Mouse (Mus musculus) CH12.LX (cell line): ENCODE results near the gene Irf2bp2. TPM values are rescaled to one million over a fixed set of nuclear protein-coding genes. Genes with fewer than 3 reads are reported as not detected.

Experiments used
- DNase-seq: peaks from one replicate; pipeline ENCODE4 v3.0.0-alpha.2; 2013; ENCODE audit errors: extremely low read depth
- H3K27ac ChIP-seq: 2 replicates; pipeline ENCODE4 v1.5.1; 2012; ENCODE audit warnings: low read depth, mild to moderate bottlenecking, control low read depth, moderate library complexity; ENCODE audit not compliant: insufficient read depth
- H3K27me3 ChIP-seq: replicated peaks from 2 replicates; pipeline ENCODE3; 2012; ENCODE audit warnings: inconsistent platforms
- H3K36me3 ChIP-seq, 2 experiments: replicated peaks in 1 of 2; 2 replicates each; pipeline versions ENCODE3 to v1.6.1; 2012; ENCODE audit warnings: inconsistent platforms in 1 of 2, low read length in 1 of 2, mild to moderate bottlenecking in 1 of 2, mixed read lengths in 1 of 2, moderate library complexity in 1 of 2; ENCODE audit not compliant: control insufficient read depth in 1 of 2, insufficient read depth in 1 of 2
- H3K4me1 ChIP-seq, 2 experiments: 2 replicates each; pipeline ENCODE4 v1.6.1; 2012; ENCODE audit warnings: inconsistent platforms in 1 of 2, moderate library complexity in 1 of 2; ENCODE audit not compliant: insufficient read depth in 2 of 2, control insufficient read depth in 1 of 2
- H3K4me2 ChIP-seq: 2 replicates; pipeline ENCODE4 v1.6.1; 2012; ENCODE audit warnings: low read depth, mild to moderate bottlenecking, control low read depth; ENCODE audit not compliant: poor library complexity, insufficient read depth, severe bottlenecking
- H3K4me3 ChIP-seq, 3 experiments: fragments of 150-350 bp in 1 of 3; sonication (generic) in 1 of 3; replicated peaks in 1 of 3; 2 replicates each; pipeline versions ENCODE3 to v1.5.1; 2011 to 2012; ENCODE audit warnings: low read depth in 2 of 3, low read length in 2 of 3, mild to moderate bottlenecking in 2 of 3, moderate library complexity in 2 of 3, control low read depth in 1 of 3, improper control_type of control experiment in 1 of 3, inconsistent platforms in 1 of 3, mixed read lengths in 1 of 3; ENCODE audit not compliant: poor library complexity in 1 of 3
- H3K79me2 ChIP-seq: replicated peaks from 2 replicates; pipeline ENCODE4 v1.6.1; 2012; ENCODE audit warnings: mild to moderate bottlenecking, moderate library complexity; ENCODE audit not compliant: control insufficient read depth, poor library complexity, insufficient read depth, severe bottlenecking; ENCODE audit errors: extremely low read depth
- H3K9ac ChIP-seq: 2 replicates; pipeline ENCODE4 v1.6.1; 2012; ENCODE audit warnings: low read depth, mild to moderate bottlenecking, control low read depth, moderate library complexity; ENCODE audit not compliant: insufficient read depth
- H3K9me3 ChIP-seq: replicated peaks from 2 replicates; pipeline ENCODE3; 2012; ENCODE audit warnings: low read length, inconsistent platforms, mixed read lengths
- BHLHE40 ChIP-seq: IDR thresholded peaks from 2 replicates; pipeline ENCODE4 v1.6.1; 2011; ENCODE audit warnings: mild to moderate bottlenecking, low read depth, low read length, improper control_type of control experiment
- CHD1 ChIP-seq: IDR thresholded peaks from 2 replicates; pipeline ENCODE4 v1.6.1; 2012; ENCODE audit warnings: low read depth, low read length, improper control_type of control experiment, inconsistent platforms
- CHD2 ChIP-seq: IDR thresholded peaks from 2 replicates; pipeline ENCODE4 v1.6.1; 2011; ENCODE audit warnings: low read length, improper control_type of control experiment
- CTCF ChIP-seq, 2 experiments: IDR thresholded peaks in 1 of 2; conservative IDR thresholded peaks in 1 of 2; 2 replicates each; pipeline ENCODE4 v1.5.1; 2011 to 2012; ENCODE audit warnings: low read depth in 2 of 2, low read length in 2 of 2, improper control_type of control experiment in 1 of 2, inconsistent platforms in 1 of 2, mild to moderate bottlenecking in 1 of 2, moderate library complexity in 1 of 2
- E2F4 ChIP-seq: IDR thresholded peaks from 2 replicates; pipeline ENCODE4 v1.6.1; 2011; ENCODE audit warnings: low read depth, low read length, improper control_type of control experiment; ENCODE audit not compliant: insufficient replicate concordance
- ELF1 ChIP-seq: IDR thresholded peaks from 2 replicates; pipeline ENCODE4 v1.6.1; 2014; ENCODE audit warnings: low read depth, mild to moderate bottlenecking, inconsistent platforms, low read length, improper control_type of control experiment
- EP300 ChIP-seq: IDR thresholded peaks from 2 replicates; pipeline ENCODE4 v1.6.1; 2011; ENCODE audit warnings: low read length, improper control_type of control experiment
- ETS1 ChIP-seq: conservative IDR thresholded peaks from 2 replicates; pipeline ENCODE4 v1.6.1; 2012; ENCODE audit warnings: low read depth, mild to moderate bottlenecking, inconsistent platforms, low read length, improper control_type of control experiment, moderate library complexity
- GABPA ChIP-seq: IDR thresholded peaks from 2 replicates; pipeline ENCODE4 v1.6.1; 2012; ENCODE audit warnings: low read depth, low read length, improper control_type of control experiment, inconsistent platforms; ENCODE audit not compliant: insufficient replicate concordance
- HCFC1 ChIP-seq: IDR thresholded peaks from 2 replicates; pipeline ENCODE4 v1.6.1; 2012; ENCODE audit warnings: low read depth, mild to moderate bottlenecking, inconsistent platforms, low read length, improper control_type of control experiment
- IRF4 ChIP-seq: IDR thresholded peaks from 2 replicates; pipeline ENCODE4 v1.6.1; 2014; ENCODE audit warnings: low read depth, mild to moderate bottlenecking, inconsistent platforms, low read length, improper control_type of control experiment
- JUN ChIP-seq: IDR thresholded peaks from 2 replicates; pipeline ENCODE4 v1.6.1; 2011; ENCODE audit warnings: low read depth, mild to moderate bottlenecking, low read length, improper control_type of control experiment, moderate library complexity; ENCODE audit not compliant: insufficient read depth
- JUND ChIP-seq: conservative IDR thresholded peaks from 2 replicates; pipeline ENCODE4 v1.6.1; 2011; ENCODE audit warnings: low read depth, low read length, improper control_type of control experiment
- KAT2A ChIP-seq: IDR thresholded peaks from 2 replicates; pipeline ENCODE4 v1.6.1; 2012; ENCODE audit warnings: low read length, improper control_type of control experiment, inconsistent platforms; ENCODE audit not compliant: insufficient replicate concordance
- MAFK ChIP-seq: IDR thresholded peaks from 2 replicates; pipeline ENCODE4 v1.6.1; 2011; ENCODE audit warnings: low read length, improper control_type of control experiment; ENCODE audit not compliant: insufficient replicate concordance
- MAX ChIP-seq: IDR thresholded peaks from 2 replicates; pipeline ENCODE4 v1.6.1; 2011; ENCODE audit warnings: low read length, improper control_type of control experiment
- MAZ ChIP-seq: IDR thresholded peaks from 2 replicates; pipeline ENCODE4 v1.6.1; 2012; ENCODE audit warnings: low read depth, mild to moderate bottlenecking, inconsistent platforms, low read length, improper control_type of control experiment, moderate library complexity
- MEF2A ChIP-seq: IDR thresholded peaks from 2 replicates; pipeline ENCODE4 v1.6.1; 2014; ENCODE audit warnings: low read depth, mild to moderate bottlenecking, inconsistent platforms, low read length, improper control_type of control experiment, borderline replicate concordance
- MXI1 ChIP-seq: IDR thresholded peaks from 2 replicates; pipeline ENCODE4 v1.6.1; 2011; ENCODE audit warnings: mild to moderate bottlenecking, low read depth, low read length, improper control_type of control experiment
- MYC ChIP-seq: IDR thresholded peaks from 2 replicates; pipeline ENCODE4 v1.6.1; 2011; ENCODE audit warnings: low read depth, mild to moderate bottlenecking, improper control_type of control experiment, low read length
- NELFE ChIP-seq: IDR thresholded peaks from 2 replicates; pipeline ENCODE4 v1.6.1; 2011; ENCODE audit warnings: low read depth, low read length, improper control_type of control experiment
- NRF1 ChIP-seq: IDR thresholded peaks from 2 replicates; pipeline ENCODE4 v1.6.1; 2014; ENCODE audit warnings: low read depth, mild to moderate bottlenecking, inconsistent platforms, low read length, improper control_type of control experiment, moderate library complexity
- PAX5 ChIP-seq: IDR thresholded peaks from 2 replicates; pipeline ENCODE4 v1.6.1; 2012; ENCODE audit warnings: low read length, inconsistent platforms, mixed read lengths
- POLR2A ChIP-seq: IDR thresholded peaks from 2 replicates; pipeline ENCODE4 v1.6.1; 2011; ENCODE audit warnings: low read depth, mild to moderate bottlenecking, improper control_type of control experiment, low read length
- POLR2AphosphoS2 ChIP-seq: IDR thresholded peaks from 2 replicates; pipeline ENCODE4 v1.6.1; 2011; ENCODE audit warnings: low read depth, low read length, improper control_type of control experiment
- RAD21 ChIP-seq: IDR thresholded peaks from 2 replicates; pipeline ENCODE4 v1.6.1; 2011; ENCODE audit warnings: low read depth, mild to moderate bottlenecking, low read length, improper control_type of control experiment, moderate library complexity
- RCOR1 ChIP-seq: conservative IDR thresholded peaks from 2 replicates; pipeline ENCODE4 v1.6.1; 2012; ENCODE audit warnings: low read depth, mild to moderate bottlenecking, inconsistent platforms, low read length, improper control_type of control experiment
- SIN3A ChIP-seq: IDR thresholded peaks from 2 replicates; pipeline ENCODE4 v1.6.1; 2012; ENCODE audit warnings: low read length, improper control_type of control experiment, inconsistent platforms
- SMC3 ChIP-seq: IDR thresholded peaks from 2 replicates; pipeline ENCODE4 v1.6.1; 2011; ENCODE audit warnings: low read depth, low read length, improper control_type of control experiment
- TBP ChIP-seq: conservative IDR thresholded peaks from 2 replicates; pipeline ENCODE4 v1.6.1; 2011; ENCODE audit warnings: low read depth, low read length, improper control_type of control experiment
- TCF12 ChIP-seq: IDR thresholded peaks from 2 replicates; pipeline ENCODE4 v1.6.1; 2014; ENCODE audit warnings: low read depth, mild to moderate bottlenecking, inconsistent platforms, low read length, improper control_type of control experiment
- UBTF ChIP-seq: IDR thresholded peaks from 2 replicates; pipeline ENCODE4 v1.6.1; 2012; ENCODE audit warnings: low read depth, mild to moderate bottlenecking, inconsistent platforms, low read length, improper control_type of control experiment, moderate library complexity
- USF1 ChIP-seq: IDR thresholded peaks from 2 replicates; pipeline ENCODE4 v1.6.1; 2014; ENCODE audit warnings: low read depth, mild to moderate bottlenecking, inconsistent platforms, low read length, improper control_type of control experiment
- USF2 ChIP-seq: conservative IDR thresholded peaks from 2 replicates; pipeline ENCODE4 v1.6.1; 2011; ENCODE audit warnings: low read depth, low read length, improper control_type of control experiment
- ZC3H11A ChIP-seq: IDR thresholded peaks from 2 replicates; pipeline ENCODE4 v1.6.1; 2012; ENCODE audit warnings: low read depth, mild to moderate bottlenecking, inconsistent platforms, low read length, improper control_type of control experiment
- ZKSCAN1 ChIP-seq: IDR thresholded peaks from 2 replicates; pipeline ENCODE4 v1.6.1; 2012; ENCODE audit warnings: low read depth, inconsistent platforms, low read length, improper control_type of control experiment, borderline replicate concordance
- ZMIZ1 ChIP-seq: IDR thresholded peaks from 2 replicates; pipeline ENCODE4 v1.6.1; 2012; ENCODE audit warnings: low read depth, mild to moderate bottlenecking, inconsistent platforms, low read length, improper control_type of control experiment
- ZNF384 ChIP-seq: IDR thresholded peaks from 2 replicates; pipeline ENCODE4 v1.6.1; 2012; ENCODE audit warnings: low read depth, low read length, improper control_type of control experiment, inconsistent platforms
- dilution Hi-C: fragments of 300-500 bp; cut with MboI; formaldehyde crosslinking; loops from 2 replicates; pipeline ENCODE4 v1.14.3; 2020; ENCODE audit warnings: low sequenced_read_pairs; ENCODE audit not compliant: extremely low pct_unique_long_range_greater_than_20kb, extremely low pct_ligation_motif_present
- in situ Hi-C: fragments of 300-500 bp; cut with MboI; formaldehyde crosslinking; loops from 3 replicates; pipeline ENCODE4 v1.14.3; 2019; ENCODE audit warnings: low sequenced_read_pairs, low pct_ligation_motif_present, low pct_unique_long_range_greater_than_20kb, mixed read lengths
- polyA plus RNA-seq: library from polyadenylated mRNA; unstranded; fragments of >175 nt; gene quantifications from 2 replicates; pipeline ENCODE4 v1.2.1, GENCODE M21; 2012; ENCODE audit warnings: low read depth; ENCODE audit not compliant: insufficient read length
- total RNA-seq, 2 experiments: library from RNA; depleted of rRNA; stranded (reverse); fragments of 300-350 nt in 1 of 2; fragments of >200 nt in 1 of 2; gene quantifications; 2 replicates each; pipeline ENCODE4 v1.2.3; 2012 to 2014

Irf2bp2 gene
- total and polyA plus RNA-seq, 3 experiments: 19.9 to 31.2 (median 28.6) TPM

DNA sequence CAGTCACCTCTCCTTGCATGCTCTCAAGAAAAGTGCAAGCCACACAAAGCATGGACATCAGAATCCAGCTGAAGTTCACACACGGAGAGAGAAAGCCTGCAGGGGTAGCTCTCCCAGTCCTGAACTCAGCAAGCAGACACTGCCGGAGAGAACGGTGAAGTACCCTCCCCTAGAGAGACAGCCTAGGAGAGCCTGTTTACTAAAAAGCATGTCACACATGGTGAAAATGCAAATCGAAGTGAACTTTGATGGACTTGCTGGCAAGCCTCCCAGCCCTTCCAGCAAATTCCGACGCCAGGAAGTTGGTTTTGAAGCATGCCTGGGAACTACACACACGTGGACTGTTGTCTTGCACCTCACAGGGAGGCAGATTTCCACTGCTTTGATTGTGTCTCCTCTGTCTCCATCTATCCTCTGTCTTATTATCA lies 7.0 kb upstream of the Irf2bp2 start:
- dilution Hi-C loops: no loop called here
- H3K9ac ChIP-seq: no peak overlapping the region
- TF ChIP-seq NELFE (peak; percentile 43; the same call in 1 of the 2 replicates), EP300 (no peak; the same call in 1 of the 2 replicates), CHD1 (peak; percentile 63; the same call in 1 of the 2 replicates), ZKSCAN1 (no peak), JUND (no peak), ZNF384 (no peak), MYC (no peak), IRF4 (0 out of 2 replicates have a peak, but pooled peaks have one; percentile 26), BHLHE40 (no peak), MXI1 (peak; percentile 52; the same call in 1 of the 2 replicates), ELF1 (no peak), CHD2 (no peak), RCOR1 (no peak), E2F4 (no peak), POLR2AphosphoS2 (no peak), ZMIZ1 (peak; percentile 61; the same call in 1 of the 2 replicates), MAZ (0 out of 2 replicates have a peak, but pooled peaks have one; percentile 16), UBTF (no peak), MAFK (no peak), ETS1 (peak; percentile 32; the same call in 1 of the 2 replicates), MEF2A (no peak), CTCF (conservative IDR thresholded peaks at IDR 0.05 in 1 of 2, IDR thresholded peaks at IDR 0.05 in 1 of 2; ENCODE audit: low read depth in 2 of 2, low read length in 2 of 2) (0 out of 4 replicates have a peak, but pooled peaks of 1 of the 2 experiments have one; percentile 3), SMC3 (peak; percentile 17; the same call in 1 of the 2 replicates), JUN (no peak), HCFC1 (no peak), SIN3A (peak; percentile 65), RAD21 (no peak; the same call in none of the 2 replicates), KAT2A (no peak), MAX (peak; percentile 76), USF2 (no peak), ZC3H11A (no peak), PAX5 (no peak), TBP (no peak), NRF1 (no peak), TCF12 (peak; percentile 40; the same call in 1 of the 2 replicates), POLR2A (no peak), USF1 (no peak), GABPA (no peak)
- peaks cover 24 to 70% of the 10 kb centered on the region in 2 experiments for H3K4me1 ChIP-seq
- H3K36me3 ChIP-seq: no peaks in the 10 kb centered on the region
- no peaks in the 10 kb centered on the region for H3K27me3 ChIP-seq
- H3K27ac ChIP-seq: peak overlapping the region; percentile 62
- peaks cover 2% of the 10 kb centered on the region for H3K9me3 ChIP-seq
- no peak for DNase-seq
- no peaks in the 10 kb centered on the region for H3K79me2 ChIP-seq
- in situ Hi-C loops: no loop called here
- H3K4me2 ChIP-seq: peak overlapping the region; percentile 74
- no peak overlapping the region for H3K4me3 ChIP-seq
